Mouse (Mus musculus) hindbrain, embryonic 12.5 days (tissue): ENCODE measurements around the gene Zdhhc13. TPM values are rescaled to one million over a fixed set of nuclear protein-coding genes. Genes with fewer than 3 reads are reported as not detected.

Experiments
- ATAC-seq: fragments of 200-750 bp; cut with Nextera tagmentation; 2 replicates; pipeline ENCODE4 v1.8.0; 2017; ENCODE audit warnings: moderate TSS enrichment; ENCODE audit not compliant: low FRiP score
- H3K27ac ChIP-seq: fragments of 300-500 bp; sonication (generic); 2 replicates; pipeline ENCODE4 v1.5.1; 2016; ENCODE audit warnings: mild to moderate bottlenecking
- H3K27me3 ChIP-seq: fragments of 300-500 bp; sonication (generic); 2 replicates; pipeline ENCODE4 v1.6.1; 2016; ENCODE audit warnings: mild to moderate bottlenecking
- H3K36me3 ChIP-seq: fragments of 300-500 bp; sonication (generic); 2 replicates; pipeline ENCODE4 v1.6.1; 2016; ENCODE audit warnings: mild to moderate bottlenecking
- H3K4me1 ChIP-seq: fragments of 300-500 bp; sonication (generic); 2 replicates; pipeline ENCODE4 v1.6.1; 2016
- H3K4me2 ChIP-seq: fragments of 300-500 bp; sonication (generic); replicated peaks from 2 replicates; pipeline ENCODE4 v1.6.1; 2016; ENCODE audit warnings: mild to moderate bottlenecking
- H3K4me3 ChIP-seq: fragments of 300-500 bp; sonication (generic); 2 replicates; pipeline ENCODE4 v1.5.1; 2016; ENCODE audit warnings: mild to moderate bottlenecking
- H3K9ac ChIP-seq: fragments of 300-500 bp; sonication (generic); 2 replicates; pipeline ENCODE4 v1.6.1; 2016; ENCODE audit warnings: mild to moderate bottlenecking, moderate library complexity
- H3K9me3 ChIP-seq: fragments of 300-500 bp; sonication (generic); replicated peaks from 2 replicates; pipeline ENCODE4 v1.6.1; 2016; ENCODE audit warnings: mild to moderate bottlenecking
- WGBS: fragments of 180-500 bp; shearing (Covaris S2); methylation state at CpG from one replicate; pipeline ENCODE4 v1.1.7; 2016; 5-methylcytosine and 5-hydroxymethylcytosine counted together
- polyA plus RNA-seq: library from polyadenylated mRNA; unstranded; fragments of >200 nt; fragmentation: Nextera tagmentation; extraction: Ambion mirVana; gene quantifications from 2 replicates; pipeline ENCODE4 v1.2.1, GENCODE M21; 2016

The Zdhhc13 gene
- polyA plus RNA-seq, 1 experiment from 2014 or later, result 36.3 TPM

- Histone ChIP-seq H3K36me3 (no peaks in the 10 kb centered on the region), H3K9me3 (no peaks in the 10 kb centered on the region), H3K27me3 (no peaks in the 10 kb centered on the region), H3K4me3 (no peak overlapping the region), H3K27ac (no peak overlapping the region), H3K9ac (no peak overlapping the region), H3K4me2 (no peak overlapping the region), H3K4me1 (no peaks in the 10 kb centered on the region)
- no peak for ATAC-seq
- WGBS, result 87% methylated on average over 4 of the region's 4 CpGs
These were observed 22.8 kb upstream of the Zdhhc13 start for GRCm38 (mm10) chr7:48765959-48766358.

GRCm38 (mm10) chr7:48769721-48770120 is 19.1 kb upstream of the Zdhhc13 start:
- ATAC-seq, result no peak
- WGBS, result 58% methylated on average over 1 of the region's 1 CpGs

GRCm38 (mm10) chr7:48772060-48772734 is 16.6 kb upstream of the Zdhhc13 start:
- Histone ChIP-seq H3K4me2 (no peak overlapping the region), H3K4me3 (no peak overlapping the region), H3K27ac (no peak overlapping the region), H3K36me3 (no peaks in the 10 kb centered on the region), H3K9ac (no peak overlapping the region), H3K4me1 (no peaks in the 10 kb centered on the region), H3K9me3 (no peaks in the 10 kb centered on the region), H3K27me3 (no peaks in the 10 kb centered on the region)
- WGBS, result 81% methylated on average over 2 of the region's 2 CpGs
- no peak for ATAC-seq

More at GRCm38 (mm10) chr7:48769721-48770120, 19.1 kb upstream of the Zdhhc13 start:
- Histone ChIP-seq H3K27ac (no peak overlapping the region), H3K4me1 (no peaks in the 10 kb centered on the region), H3K9ac (no peak overlapping the region), H3K9me3 (no peaks in the 10 kb centered on the region), H3K27me3 (no peaks in the 10 kb centered on the region), H3K36me3 (no peaks in the 10 kb centered on the region), H3K4me2 (no peak overlapping the region), H3K4me3 (no peak overlapping the region)

- H3K27ac ChIP-seq, result no peak overlapping the region
- 84% methylated on average over 5 of the region's 5 CpGs for WGBS
- no peak for ATAC-seq
- H3K4me1 ChIP-seq, result peaks cover 7% of the 10 kb centered on the region; the same call in 1 of the 2 replicates
- no peaks in the 10 kb centered on the region for H3K27me3 ChIP-seq
- H3K9ac ChIP-seq, result no peak overlapping the region
- H3K36me3 ChIP-seq, result no peaks in the 10 kb centered on the region
- no peak overlapping the region for H3K4me3 ChIP-seq
- no peak overlapping the region for H3K4me2 ChIP-seq
- H3K9me3 ChIP-seq, result no peaks in the 10 kb centered on the region
These were observed 15.5 kb upstream of the Zdhhc13 start for GRCm38 (mm10) chr7:48773333-48773732.

GRCm38 (mm10) chr7:48774633-48775032 is 14.2 kb upstream of the Zdhhc13 start:
- Histone ChIP-seq H3K4me3 (no peak overlapping the region), H3K4me2 (no peak overlapping the region), H3K36me3 (no peaks in the 10 kb centered on the region), H3K27ac (no peak overlapping the region), H3K9me3 (no peaks in the 10 kb centered on the region), H3K9ac (no peak overlapping the region), H3K27me3 (no peaks in the 10 kb centered on the region), H3K4me1 (peaks cover 7% of the 10 kb centered on the region; the same call in 1 of the 2 replicates)
- 96% methylated on average over 1 of the region's 1 CpGs for WGBS
- no peak for ATAC-seq

GRCm38 (mm10) chr7:48775436-48775835 is 13.4 kb upstream of the Zdhhc13 start:
- H3K9ac ChIP-seq, result no peak overlapping the region
- no peaks in the 10 kb centered on the region for H3K9me3 ChIP-seq
- WGBS, result 100% methylated on average over 1 of the region's 1 CpGs
- H3K27me3 ChIP-seq, result no peaks in the 10 kb centered on the region
- no peak for ATAC-seq
- H3K27ac ChIP-seq, result no peak overlapping the region
- no peaks in the 10 kb centered on the region for H3K36me3 ChIP-seq
- peaks cover 7% of the 10 kb centered on the region; the same call in 1 of the 2 replicates for H3K4me1 ChIP-seq
- no peak overlapping the region for H3K4me3 ChIP-seq
- H3K4me2 ChIP-seq, result no peak overlapping the region

- 41% methylated on average over 8 of the region's 8 CpGs for WGBS
- H3K27me3 ChIP-seq, result peaks cover 3% of the 10 kb centered on the region; the same call in 1 of the 2 replicates
- no peaks in the 10 kb centered on the region for H3K9me3 ChIP-seq
- H3K9ac ChIP-seq, result no peak overlapping the region
- H3K4me3 ChIP-seq, result no peak overlapping the region
- H3K4me1 ChIP-seq, result peaks cover 7% of the 10 kb centered on the region; the same call in 1 of the 2 replicates
- peak overlapping the region; percentile 58 for H3K27ac ChIP-seq
- H3K4me2 ChIP-seq, result no peak overlapping the region
- H3K36me3 ChIP-seq, result no peaks in the 10 kb centered on the region
- peak; percentile 95 for ATAC-seq
These were observed 10.9 kb upstream of the Zdhhc13 start for GRCm38 (mm10) chr7:48777721-48778504.

- no peak overlapping the region for H3K4me3 ChIP-seq
- whole genome bisulfite sequencing, result 85% methylated on average over 3 of the region's 3 CpGs
- no peaks in the 10 kb centered on the region for H3K36me3 ChIP-seq
- peaks cover 7% of the 10 kb centered on the region; the same call in 1 of the 2 replicates for H3K4me1 ChIP-seq
- no peaks in the 10 kb centered on the region for H3K9me3 ChIP-seq
- no peak overlapping the region for H3K27ac ChIP-seq
- H3K4me2 ChIP-seq, result no peak overlapping the region
- no peak for ATAC-seq
- H3K9ac ChIP-seq, result no peak overlapping the region
- H3K27me3 ChIP-seq, result peaks cover 3% of the 10 kb centered on the region; the same call in 1 of the 2 replicates
These were observed 9.7 kb upstream of the Zdhhc13 start for GRCm38 (mm10) chr7:48779110-48779509.

- no peak overlapping the region for H3K4me3 ChIP-seq
- no peak overlapping the region for H3K27ac ChIP-seq
- no peaks in the 10 kb centered on the region for H3K36me3 ChIP-seq
- H3K27me3 ChIP-seq, result peaks cover 3% of the 10 kb centered on the region; the same call in 1 of the 2 replicates
- 86% methylated on average over 4 of the region's 4 CpGs for WGBS
- H3K4me1 ChIP-seq, result peaks cover 6% of the 10 kb centered on the region; the same call in 1 of the 2 replicates
- no peak overlapping the region for H3K4me2 ChIP-seq
- no peak for ATAC-seq
- H3K9me3 ChIP-seq, result no peaks in the 10 kb centered on the region
- no peak overlapping the region for H3K9ac ChIP-seq
These were observed 6.4 kb upstream of the Zdhhc13 start for GRCm38 (mm10) chr7:48782432-48782831.

GRCm38 (mm10) chr7:48784773-48785523 is 3.9 kb upstream of the Zdhhc13 start:
- Histone ChIP-seq H3K4me3 (no peak overlapping the region), H3K9ac (no peak overlapping the region), H3K9me3 (no peaks in the 10 kb centered on the region), H3K27me3 (peaks cover 3% of the 10 kb centered on the region; the same call in 1 of the 2 replicates), H3K36me3 (no peaks in the 10 kb centered on the region), H3K27ac (no peak overlapping the region), H3K4me1 (peaks cover 5% of the 10 kb centered on the region), H3K4me2 (no peak overlapping the region)
- ATAC-seq, result no peak
- whole genome bisulfite sequencing, result 83% methylated on average over 11 of the region's 11 CpGs

GRCm38 (mm10) chr7:48788348-48788747 is 455 bp upstream of the Zdhhc13 start:
- Histone ChIP-seq H3K27me3 (no peaks in the 10 kb centered on the region), H3K27ac (no peak overlapping the region), H3K9ac (no peak overlapping the region), H3K4me3 (peak overlapping the region; percentile 74), H3K4me1 (peaks cover 15% of the 10 kb centered on the region), H3K36me3 (no peaks in the 10 kb centered on the region; the same call in 1 of the 2 replicates), H3K4me2 (peak overlapping the region; percentile 85), H3K9me3 (no peaks in the 10 kb centered on the region)
- ATAC-seq, result peak; percentile 23
- 77% methylated on average over 3 of the region's 3 CpGs for WGBS

GRCm38 (mm10) chr7:48790117-48790516 is 1.3 kb downstream of the Zdhhc13 start:
- Histone ChIP-seq H3K4me1 (peaks cover 15% of the 10 kb centered on the region), H3K9ac (no peak overlapping the region), H3K4me3 (no peak overlapping the region), H3K27me3 (no peaks in the 10 kb centered on the region), H3K4me2 (peak overlapping the region; percentile 85), H3K36me3 (no peaks in the 10 kb centered on the region; the same call in 1 of the 2 replicates), H3K27ac (no peak overlapping the region), H3K9me3 (no peaks in the 10 kb centered on the region)
- ATAC-seq, result no peak
- WGBS, result 62% methylated on average over 4 of the region's 4 CpGs
